Mouse (Mus musculus) bone marrow, adult 2 months (tissue): ENCODE data around the gene Zc3hav1.

ENCODE experiments used
- CTCF ChIP-seq: fragments of 200-500 bp; IDR thresholded peaks from 2 replicates; pipeline ENCODE4 v1.5.1; 2011; ENCODE audit warnings: low read length, control low read depth; ENCODE audit not compliant: control insufficient read depth, insufficient read depth
- POLR2A ChIP-seq: fragments of 200-500 bp; IDR thresholded peaks from 2 replicates; pipeline ENCODE4 v1.6.1; 2011; ENCODE audit warnings: low read depth, mild to moderate bottlenecking, control low read depth, low read length, borderline replicate concordance; ENCODE audit not compliant: control insufficient read depth

GRCm38 (mm10) chr6:38255794-38256193, 98.6 kb downstream of the Zc3hav1 start:
- TF ChIP-seq POLR2A (no peak), CTCF (no peak)
